Comparison of ENCODE assay signal across 8 mouse cellular contexts in the genomic region with DNA sequence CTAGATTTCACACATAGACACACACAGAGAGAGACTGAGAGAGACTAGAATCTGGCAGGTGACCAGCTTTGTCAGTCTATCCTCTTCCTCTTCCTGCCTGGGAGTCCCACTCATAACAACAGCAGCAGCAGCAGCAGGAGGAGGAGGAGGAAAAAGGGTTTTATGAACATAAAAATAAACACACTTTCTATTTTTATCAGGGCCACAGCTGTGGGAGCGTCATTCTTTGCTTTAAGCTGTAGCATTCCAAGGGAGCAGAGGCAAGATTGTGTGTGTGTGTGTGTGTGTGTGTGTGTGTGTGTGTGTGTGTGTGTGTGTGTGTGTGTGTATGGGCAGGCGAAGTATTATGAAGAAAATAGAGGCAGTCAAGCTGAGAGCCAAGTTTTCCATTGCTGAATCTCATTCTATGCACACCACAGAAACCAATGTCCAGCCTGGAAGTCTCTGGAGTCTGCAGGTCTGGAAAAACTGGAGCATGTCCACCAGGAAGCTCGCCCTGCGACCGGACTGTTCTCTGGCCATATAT. TPM values are rescaled to one million over a fixed set of nuclear protein-coding genes. Genes with fewer than 3 reads are reported as not detected.
DNase-seq lines count a peak whose midpoint lies in the region; ATAC-seq and TF ChIP-seq lines count a peak whose summit lies in the region.
"Had no signal": no experiment of that assay in that cellular context is flagged by ENCODE, and none has a peak within 500 bp of the region (broad histone marks: within the 10 kb centered on the region; RNA-seq: fewer than 3 reads in every experiment).

No protein-coding gene starts in this region.

- no peak for TF ChIP-seq CTCF in testis, adult 2 months (IDR thresholded peaks at IDR 0.05; ENCODE audit: control insufficient read depth, insufficient read depth, insufficient replicate concordance, low read depth, low read length)

- no peaks in the 10 kb centered on the region for H3K79me2 ChIP-seq in myocyte (ENCODE audit: control insufficient read depth, insufficient read depth)

- no peaks in the 10 kb centered on the region for H3K9me3 ChIP-seq in heart, embryonic 12.5 days (replicated peaks)
- H3K9me3 ChIP-seq: megakaryocyte, embryonic 14.5 days had no signal

- WGBS in heart, embryonic 12.5 days, result 64% methylated on average over 5 of the region's 5 CpGs

- peak; percentile 48; the same call in 1 of the 2 replicates for ATAC-seq in heart, embryonic 12.5 days (ENCODE audit: insufficient number of reproducible peaks, low FRiP score)

- H3ac ChIP-seq in myocyte (ENCODE audit: control insufficient read depth, insufficient read length), result no peak overlapping the region

- no peaks in the 10 kb centered on the region for H3K36me3 ChIP-seq in testis, adult 2 months (ENCODE audit: control insufficient read depth, insufficient read depth, low read length)
- no peaks in the 10 kb centered on the region for H3K36me3 ChIP-seq in heart, embryonic 12.5 days
- no peaks in the 10 kb centered on the region for H3K36me3 ChIP-seq in myocyte (ENCODE audit: control insufficient read depth, insufficient read depth)

- H3K4me1 ChIP-seq in testis, adult 2 months (ENCODE audit: control insufficient read depth, insufficient read depth, low read length), result no peaks in the 10 kb centered on the region
- H3K4me1 ChIP-seq in heart, embryonic 12.5 days (replicated peaks), result peaks cover 16% of the 10 kb centered on the region

- TF ChIP-seq POLR2A in testis, adult 2 months (IDR thresholded peaks at IDR 0.05; ENCODE audit: control insufficient read depth, low read depth, low read length), result no peak
- TF ChIP-seq POLR2A in myocyte (IDR thresholded peaks at IDR 0.05; ENCODE audit: insufficient read length, low read depth), result no peak

- no peak overlapping the region for H3K4me3 ChIP-seq in testis, adult 2 months (ENCODE audit: control insufficient read depth, low read depth, low read length)
- H3K4me3 ChIP-seq in heart, embryonic 12.5 days, result no peak overlapping the region
- no peak overlapping the region for H3K4me3 ChIP-seq in myocyte
- H3K4me3 ChIP-seq: megakaryocyte, embryonic 14.5 days had no signal

- H3K27me3 ChIP-seq in testis, adult 2 months (ENCODE audit: control insufficient read depth, insufficient read depth, low read length), result no peaks in the 10 kb centered on the region
- no peaks in the 10 kb centered on the region for H3K27me3 ChIP-seq in heart, embryonic 12.5 days (replicated peaks)
- no peaks in the 10 kb centered on the region for H3K27me3 ChIP-seq in myocyte (ENCODE audit: control insufficient read depth, insufficient read depth, insufficient read length)

- DNase-seq in testis, postnatal 14 days (ENCODE audit: low spot score), result no peak
- peak; percentile 73 for DNase-seq in kidney, postnatal 10 days
- no peak for DNase-seq in cerebellum, adult 11-12 months
- no peak for DNase-seq in ovary, postnatal 14 days (ENCODE audit: low spot score)

- H3K9ac ChIP-seq in heart, embryonic 12.5 days, result no peak overlapping the region

- H3K27ac ChIP-seq in testis, adult 2 months (ENCODE audit: control insufficient read depth, insufficient read depth, low read depth, low read length), result peak overlapping the region; percentile 33; the same call in 1 of the 2 replicates
- H3K27ac ChIP-seq in heart, embryonic 12.5 days (ENCODE audit: poor library complexity, severe bottlenecking), result peak overlapping the region; percentile 10; the same call in 1 of the 2 replicates

- H3K4me2 ChIP-seq in heart, embryonic 12.5 days, result no peak overlapping the region
- H3K4me2 ChIP-seq in myocyte (ENCODE audit: low read depth), result peak overlapping the region; percentile 3

TF ChIP-seq in myocyte, 11 proteins besides CTCF, POLR2A, EP300 and RAD21:
- TF ChIP-seq MYOG (IDR thresholded peaks at IDR 0.05; ENCODE audit: control insufficient read depth in 1 of 3, insufficient read depth in 1 of 3, insufficient read length in 2 of 3, low read depth in 2 of 3), result peak in 1 of 3 experiments; percentile 48
- TF ChIP-seq TCF12 (IDR thresholded peaks at IDR 0.05; ENCODE audit: insufficient read depth, poor library complexity, severe bottlenecking), result no peak
- no peak for TF ChIP-seq E2F4 (IDR thresholded peaks at IDR 0.05; ENCODE audit: insufficient read depth)
- no peak for TF ChIP-seq CEBPB (IDR thresholded peaks at IDR 0.05; ENCODE audit: insufficient read depth, poor library complexity, severe bottlenecking)

RNA-seq across cellular contexts. Expression of a gene that starts 7.1 kb away (rescaled TPM):
- 27.8 and 36.2 TPM in 2 replicates for polyA plus RNA-seq in testis, adult 2 months (2012; rRNA removed)
- polyA plus RNA-seq in heart, embryonic 12.5 days (2016; fragmentation: Nextera tagmentation; extraction: Ambion mirVana), result 7.4 and 9.6 TPM in 2 replicates
- polyA plus RNA-seq in myocyte (2012; fragmentation: generic; extraction: Trizol), result 2.8 TPM
